Mouse (Mus musculus) limb, embryonic 10.5 days (tissue): ENCODE measurements around the gene Erc1. TPM values are rescaled to one million over a fixed set of nuclear protein-coding genes. Genes with fewer than 3 reads are reported as not detected.
A peak's percentile ranks its signal among the peaks of the same experiment; 100 is the strongest.

ENCODE experiments used
- DNase-seq: peaks from one replicate; pipeline ENCODE4 v3.0.0-alpha.2; 2017; ENCODE audit warnings: low spot score
- H3K27ac ChIP-seq: fragments of 300-500 bp; sonication (generic); 2 replicates; pipeline ENCODE4 v1.5.1; 2016; ENCODE audit warnings: mild to moderate bottlenecking
- H3K27me3 ChIP-seq: fragments of 300-500 bp; sonication (generic); 2 replicates; pipeline ENCODE4 v1.6.1; 2016; ENCODE audit warnings: low read depth, mild to moderate bottlenecking; ENCODE audit not compliant: poor library complexity, severe bottlenecking
- H3K36me3 ChIP-seq: fragments of 300-500 bp; sonication (generic); 2 replicates; pipeline ENCODE4 v1.6.1; 2016; ENCODE audit warnings: mild to moderate bottlenecking, moderate library complexity
- H3K4me1 ChIP-seq: fragments of 300-500 bp; sonication (generic); 2 replicates; pipeline ENCODE4 v1.6.1; 2016
- H3K4me3 ChIP-seq: fragments of 300-500 bp; sonication (generic); 2 replicates; pipeline ENCODE4 v1.5.1; 2016; ENCODE audit warnings: mild to moderate bottlenecking, moderate library complexity
- H3K9me3 ChIP-seq: fragments of 300-500 bp; sonication (generic); replicated peaks from 2 replicates; pipeline ENCODE4 v1.6.1; 2016; ENCODE audit warnings: mild to moderate bottlenecking
- WGBS: fragments of 180-500 bp; shearing (Covaris S2); methylation state at CpG from one replicate; pipeline ENCODE4 v1.1.7; 2016; 5-methylcytosine and 5-hydroxymethylcytosine counted together
- polyA plus RNA-seq: library from polyadenylated mRNA; unstranded; fragments of >200 nt; fragmentation: Nextera tagmentation; extraction: Ambion mirVana; gene quantifications from 2 replicates; pipeline ENCODE4 v1.2.1, GENCODE M21; 2016

The Erc1 gene
- polyA plus RNA-seq, 1 experiment from 2014 or later, result 27.7 TPM

GRCm38 (mm10) chr6:119562558-119562957 is 285.4 kb downstream of the Erc1 start:
- Histone ChIP-seq H3K36me3 (no peaks in the 10 kb centered on the region), H3K4me1 (peaks cover 33% of the 10 kb centered on the region), H3K27me3 (no peaks in the 10 kb centered on the region), H3K27ac (no peak overlapping the region), H3K4me3 (no peak overlapping the region), H3K9me3 (no peaks in the 10 kb centered on the region)
- DNase-seq, result no peak
- 82% methylated on average over 10 of the region's 10 CpGs for WGBS

GRCm38 (mm10) chr6:119558855-119559254 is 289.1 kb downstream of the Erc1 start:
- Histone ChIP-seq H3K9me3 (no peaks in the 10 kb centered on the region), H3K27ac (no peak overlapping the region), H3K4me3 (no peak overlapping the region), H3K36me3 (no peaks in the 10 kb centered on the region), H3K27me3 (no peaks in the 10 kb centered on the region), H3K4me1 (peaks cover 16% of the 10 kb centered on the region)
- no peak for DNase-seq
- WGBS, result 42% methylated on average over 7 of the region's 7 CpGs

GRCm38 (mm10) chr6:119554439-119554838 is 293.5 kb downstream of the Erc1 start:
- Histone ChIP-seq H3K27me3 (no peaks in the 10 kb centered on the region), H3K27ac (no peak overlapping the region), H3K9me3 (no peaks in the 10 kb centered on the region), H3K36me3 (no peaks in the 10 kb centered on the region), H3K4me1 (peaks cover 20% of the 10 kb centered on the region), H3K4me3 (no peak overlapping the region)
- DNase-seq, result no peak
- WGBS, result 74% methylated on average over 8 of the region's 8 CpGs

- peak overlapping the region; percentile 98 for H3K27ac ChIP-seq
- under 1% methylated on average over 14 of the region's 14 CpGs for WGBS
- peaks cover 5% of the 10 kb centered on the region; the same call in 1 of the 2 replicates for H3K36me3 ChIP-seq
- DNase-seq, result no peak
- peaks cover 30% of the 10 kb centered on the region for H3K27me3 ChIP-seq
- 0 out of 2 replicates have a peak, but pooled peaks cover 2% of the 10 kb centered on the region for H3K9me3 ChIP-seq
- H3K4me1 ChIP-seq, result peaks cover 48% of the 10 kb centered on the region
- peak overlapping the region; percentile 91 for H3K4me3 ChIP-seq
Measured at GRCm38 (mm10) chr6:119544518-119544864, 303.5 kb downstream of the Erc1 start.

DNA sequence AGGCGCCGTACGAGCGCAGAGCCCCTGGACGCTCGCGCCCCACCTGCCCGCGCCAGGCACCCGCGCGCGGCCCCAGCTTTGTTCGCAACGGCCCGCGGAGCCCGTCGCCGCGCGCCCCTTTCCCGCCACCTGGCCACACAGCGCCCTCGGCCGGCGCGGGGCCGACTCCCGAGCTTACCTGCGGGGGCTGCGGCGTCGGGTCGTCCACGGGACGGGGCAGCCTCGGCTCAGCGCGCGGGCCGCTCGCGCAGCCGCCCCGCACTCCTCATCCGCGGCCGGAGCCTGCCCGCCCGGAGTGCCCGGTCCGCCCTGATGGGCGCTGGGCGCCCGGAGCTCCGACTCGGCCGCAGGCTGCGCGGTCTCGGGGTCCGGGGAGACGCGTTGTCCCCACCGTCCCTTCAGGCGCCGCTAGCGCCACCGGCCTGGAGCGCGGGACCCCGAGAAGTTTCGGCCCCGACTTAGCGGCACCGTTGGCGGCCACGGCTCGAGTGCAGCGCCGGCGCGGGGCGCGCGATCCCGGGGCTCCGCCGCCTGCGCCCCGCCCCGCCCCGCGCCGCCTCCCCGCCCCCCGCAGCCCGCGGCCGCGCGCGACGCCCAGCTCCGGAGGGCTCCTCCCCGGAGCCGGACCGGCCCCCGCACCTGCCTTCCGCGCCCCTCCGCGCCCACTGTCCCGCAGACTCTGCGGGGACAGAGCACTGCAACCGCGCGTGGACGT is 304.0 kb downstream of the Erc1 start, which contains the start of gene Wnt5b:
TSS of gene Wnt5b (minus strand) at position 545 of the 715 bp plus-strand sequence.
- WGBS, result 1% methylated on average over 110 of the region's 120 CpGs
- Histone ChIP-seq H3K4me3 (peak within 1 kb of the TSS; percentile 91), H3K27ac (peak within 1 kb of the TSS; percentile 98), H3K9me3 (0 out of 2 replicates have a peak, but pooled peaks cover 2% of the 10 kb centered on the region), H3K27me3 (peaks cover 30% of the 10 kb centered on the region), H3K4me1 (peaks cover 49% of the 10 kb centered on the region), H3K36me3 (peaks cover 5% of the 10 kb centered on the region; the same call in 1 of the 2 replicates)
- peak; percentile 73 for DNase-seq

GRCm38 (mm10) chr6:119543456-119543802 is 304.5 kb downstream of the Erc1 start:
- H3K4me3 ChIP-seq, result peak overlapping the region; percentile 91
- peaks cover 5% of the 10 kb centered on the region; the same call in 1 of the 2 replicates for H3K36me3 ChIP-seq
- 1% methylated on average over 30 of the region's 30 CpGs for WGBS
- peaks cover 49% of the 10 kb centered on the region for H3K4me1 ChIP-seq
- H3K27me3 ChIP-seq, result peaks cover 30% of the 10 kb centered on the region
- DNase-seq, result no peak
- H3K9me3 ChIP-seq, result 0 out of 2 replicates have a peak, but pooled peaks cover 2% of the 10 kb centered on the region
- peak overlapping the region; percentile 98 for H3K27ac ChIP-seq

GRCm38 (mm10) chr6:119535867-119536266 is 312.1 kb downstream of the Erc1 start:
- Histone ChIP-seq H3K4me1 (peaks cover 14% of the 10 kb centered on the region), H3K27me3 (0 out of 2 replicates have a peak, but pooled peaks cover 4% of the 10 kb centered on the region), H3K27ac (no peak overlapping the region), H3K9me3 (no peaks in the 10 kb centered on the region), H3K36me3 (0 out of 2 replicates have a peak, but pooled peaks cover 4% of the 10 kb centered on the region), H3K4me3 (no peak overlapping the region)
- DNase-seq, result no peak
- 87% methylated on average over 12 of the region's 12 CpGs for WGBS

GRCm38 (mm10) chr6:119533170-119533709 is 314.7 kb downstream of the Erc1 start:
- no peak overlapping the region for H3K4me3 ChIP-seq
- no peak for DNase-seq
- H3K36me3 ChIP-seq, result 0 out of 2 replicates have a peak, but pooled peaks cover 4% of the 10 kb centered on the region
- no peaks in the 10 kb centered on the region for H3K27me3 ChIP-seq
- 88% methylated on average over 9 of the region's 9 CpGs for WGBS
- H3K9me3 ChIP-seq, result no peaks in the 10 kb centered on the region
- H3K27ac ChIP-seq, result no peak overlapping the region
- peaks cover 5% of the 10 kb centered on the region; the same call in 1 of the 2 replicates for H3K4me1 ChIP-seq

- Histone ChIP-seq H3K27me3 (no peaks in the 10 kb centered on the region), H3K36me3 (no peaks in the 10 kb centered on the region), H3K27ac (no peak overlapping the region), H3K9me3 (no peaks in the 10 kb centered on the region), H3K4me1 (peaks cover 5% of the 10 kb centered on the region; the same call in 1 of the 2 replicates), H3K4me3 (no peak overlapping the region)
- no peak for DNase-seq
- 89% methylated on average over 3 of the region's 3 CpGs for WGBS
Measured at GRCm38 (mm10) chr6:119529659-119530058, 318.3 kb downstream of the Erc1 start.

- WGBS, result 83% methylated on average over 5 of the region's 5 CpGs
Measured at GRCm38 (mm10) chr6:119526498-119526897, 321.5 kb downstream of the Erc1 start.

DNA sequence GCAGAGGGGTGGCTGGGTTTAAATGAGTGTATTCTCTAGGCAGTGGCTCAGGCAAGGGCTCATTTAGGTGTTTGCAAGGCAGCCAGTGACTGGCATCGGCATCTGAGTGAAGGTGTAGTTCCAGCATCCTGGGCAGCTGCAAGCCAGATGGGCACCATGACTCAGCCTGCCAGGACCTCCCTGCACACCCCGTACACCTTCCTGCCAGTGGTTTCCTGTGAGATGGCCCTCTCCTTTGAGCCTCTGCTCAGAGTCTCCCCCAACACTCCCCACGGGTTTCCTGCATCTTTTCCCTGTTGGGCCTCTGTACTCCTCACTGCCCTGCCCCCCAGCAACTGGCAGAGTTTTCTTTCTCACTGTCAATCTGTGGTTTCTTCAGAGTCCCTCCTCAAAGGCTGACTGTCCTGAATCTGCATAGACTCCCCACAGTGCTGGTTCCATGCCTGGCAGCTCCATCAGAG is 326.0 kb downstream of the Erc1 start:
- Histone ChIP-seq H3K4me3 (no peak overlapping the region), H3K36me3 (no peaks in the 10 kb centered on the region), H3K27ac (no peak overlapping the region), H3K4me1 (peaks cover 32% of the 10 kb centered on the region), H3K9me3 (no peaks in the 10 kb centered on the region), H3K27me3 (no peaks in the 10 kb centered on the region)
- whole genome bisulfite sequencing, result 42% methylated on average over 3 of the region's 3 CpGs
- DNase-seq, result no peak

More at GRCm38 (mm10) chr6:119526498-119526897, 321.5 kb downstream of the Erc1 start:
- Histone ChIP-seq H3K4me1 (peaks cover 28% of the 10 kb centered on the region), H3K27ac (no peak overlapping the region), H3K27me3 (no peaks in the 10 kb centered on the region), H3K4me3 (no peak overlapping the region), H3K36me3 (no peaks in the 10 kb centered on the region), H3K9me3 (no peaks in the 10 kb centered on the region)
- no peak for DNase-seq

DNA sequence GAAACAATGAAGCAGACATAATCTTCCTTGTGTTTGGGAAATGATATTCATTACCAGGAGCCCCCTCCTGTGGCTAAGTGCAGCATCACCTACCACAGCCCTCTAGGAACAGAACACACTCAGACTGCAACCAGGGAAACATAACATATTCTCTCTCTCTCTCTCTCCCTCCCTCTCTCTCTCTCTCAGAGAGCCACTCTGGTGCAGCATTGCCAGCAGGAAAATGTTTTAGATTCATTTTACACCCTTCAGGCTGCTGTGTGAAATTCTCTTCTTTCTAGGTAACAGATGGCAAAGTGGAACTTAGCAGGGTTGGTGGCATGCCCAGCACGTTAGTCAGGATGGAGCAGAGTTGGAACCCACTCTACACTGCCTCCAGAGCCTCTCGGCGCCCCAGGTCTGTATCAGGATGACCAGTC is 326.5 kb downstream of the Erc1 start:
- 0 out of 2 replicates have a peak, but pooled peaks cover under 1% of the 10 kb centered on the region for H3K36me3 ChIP-seq
- H3K4me3 ChIP-seq, result no peak overlapping the region
- peaks cover 32% of the 10 kb centered on the region for H3K4me1 ChIP-seq
- WGBS, result 77% methylated on average over 3 of the region's 3 CpGs
- H3K27ac ChIP-seq, result no peak overlapping the region
- H3K27me3 ChIP-seq, result no peaks in the 10 kb centered on the region
- no peak for DNase-seq
- no peaks in the 10 kb centered on the region for H3K9me3 ChIP-seq
